Mouse (Mus musculus): ENCODE measurements at regions not wholly inside any gene's neighbourhood (a gene's known extent, or its start where the extent isn't known, plus 50 kb on each side); places are given as distances from the start of the nearest gene placed in this dataset.

DNA sequence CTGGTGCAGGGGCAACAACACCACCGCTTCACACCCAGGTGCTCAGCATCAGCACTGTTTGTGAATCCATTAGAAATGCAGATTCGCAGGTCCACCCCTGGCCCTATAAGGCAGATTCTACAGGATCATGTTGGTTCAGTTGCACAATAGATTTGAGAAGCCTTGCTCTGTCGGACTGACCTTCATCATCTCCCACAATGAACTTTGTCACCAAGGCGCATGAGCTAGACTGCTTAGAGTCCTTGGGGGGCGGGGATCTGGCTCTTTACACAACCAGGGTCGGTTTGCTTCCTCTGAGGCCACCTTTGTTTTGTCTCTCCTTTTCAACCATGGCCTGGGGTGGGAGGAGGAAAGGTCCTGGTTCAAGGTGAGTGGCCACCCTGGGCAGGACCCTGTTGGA, 209.7 kb downstream of the Igsf11 start:
- no peak for DNase-seq (ENCODE audit: low spot score)

DNA sequence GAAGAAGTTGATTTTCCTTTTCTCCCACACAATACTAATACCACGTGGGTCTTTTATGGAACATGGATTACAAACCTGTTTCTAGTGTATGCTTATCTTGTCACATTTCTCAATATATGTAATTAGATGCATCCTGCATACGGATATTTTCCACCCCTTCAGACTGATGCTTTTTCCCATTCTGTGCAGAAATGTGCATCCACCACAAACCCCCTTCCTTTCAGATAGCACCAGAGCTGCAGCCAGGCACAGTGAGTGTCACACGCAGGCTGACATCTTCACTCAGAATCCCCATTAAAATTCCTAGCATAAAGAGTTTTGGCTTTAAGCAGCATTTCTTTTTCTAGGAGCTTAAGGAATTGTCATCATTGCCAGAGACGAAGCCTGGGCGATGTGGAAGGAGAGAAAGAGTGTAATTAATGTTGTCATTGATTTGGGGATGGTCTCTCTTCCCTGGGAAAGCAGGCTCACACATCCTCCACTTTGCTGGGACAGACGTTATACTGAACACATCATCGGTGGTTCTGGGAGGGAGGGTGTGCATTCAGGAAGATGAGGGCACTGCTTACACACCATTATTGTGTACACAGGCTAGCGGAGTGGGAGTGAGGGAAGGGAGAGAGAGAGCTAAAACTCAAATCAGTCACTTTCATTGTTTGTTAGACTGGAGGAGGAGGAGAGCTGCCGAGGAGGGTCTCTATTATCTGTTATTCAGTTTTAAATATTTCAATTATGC, 211.1 kb downstream of the Igsf11 start:
- no peak for DNase-seq (ENCODE audit: low spot score)

GRCm38 (mm10) chr16:39109383-39110033, 217.0 kb downstream of the Igsf11 start:
- DNase-seq (ENCODE audit: low spot score) = peak; percentile 49

- no peak for DNase-seq (ENCODE audit: low spot score)
Measured at GRCm38 (mm10) chr16:39110089-39110488, 217.6 kb downstream of the Igsf11 start.

- no peak for DNase-seq (ENCODE audit: low spot score)
Measured at GRCm38 (mm10) chr16:39118059-39118458, 225.6 kb downstream of the Igsf11 start.

DNA sequence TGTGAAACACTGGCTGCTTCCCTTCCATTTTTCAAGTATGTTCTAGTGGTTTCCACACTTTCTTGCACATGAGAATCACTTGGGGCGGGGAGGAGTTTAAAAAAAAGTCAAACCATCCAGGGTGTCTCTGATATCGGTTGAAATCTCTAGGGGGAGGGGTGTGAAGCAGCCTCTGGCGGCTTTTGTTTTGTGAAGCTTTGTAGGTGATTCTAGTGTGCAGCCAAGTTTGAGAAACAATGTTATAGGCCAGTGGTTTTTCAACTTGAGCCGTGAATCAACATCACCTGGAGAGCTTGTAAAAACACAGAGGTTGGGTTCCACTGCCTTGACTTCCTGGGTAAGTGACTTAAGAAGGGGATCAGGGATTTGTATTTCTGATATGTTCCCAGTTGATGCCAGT, 227.3 kb downstream of the Igsf11 start:
- DNase-seq (ENCODE audit: low spot score) = no peak

GRCm38 (mm10) chr16:39123445-39123952, 231.0 kb downstream of the Igsf11 start:
- DNase-seq (ENCODE audit: low spot score) = no peak

DNA sequence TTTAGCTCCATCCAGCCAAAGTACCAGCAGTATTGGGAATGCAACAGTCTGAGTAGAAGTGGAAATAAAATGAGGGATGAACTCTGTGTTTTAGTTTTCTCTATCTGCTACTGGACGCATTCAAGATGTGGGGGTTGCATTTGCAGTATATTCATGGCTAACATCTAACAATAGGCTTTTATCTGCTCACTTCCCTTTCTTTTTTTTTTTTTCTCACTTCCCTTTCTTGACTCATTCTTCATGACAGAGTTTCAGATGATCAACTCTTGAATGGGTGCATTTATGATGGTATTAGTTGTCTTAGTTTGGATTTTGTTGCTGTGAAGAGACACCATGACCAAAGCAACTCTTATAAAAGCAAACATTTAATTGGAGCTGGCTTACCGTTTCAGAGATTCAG, 240.0 kb downstream of the Igsf11 start:
- no peak for DNase-seq (ENCODE audit: low spot score)

DNA sequence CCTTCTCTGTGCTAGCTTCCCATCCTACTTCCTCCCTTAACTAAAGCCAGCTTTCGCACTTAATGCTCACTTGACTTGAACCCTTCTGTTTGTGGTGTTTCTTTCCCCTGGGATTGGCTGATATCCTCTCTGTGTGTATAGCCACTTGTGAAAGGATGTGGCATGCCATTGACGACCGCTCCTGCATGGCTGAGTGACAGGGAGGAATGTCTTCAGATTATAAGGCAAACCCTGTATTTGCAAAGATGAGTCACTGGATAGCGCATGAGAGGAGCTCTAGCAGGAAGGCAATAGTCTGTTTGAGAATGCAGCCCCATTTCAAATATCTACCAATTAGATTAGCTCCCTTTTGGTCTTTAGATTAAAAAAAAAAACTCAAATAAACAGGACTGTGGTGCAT, 243.3 kb downstream of the Igsf11 start:
- DNase-seq (ENCODE audit: low spot score) = no peak

- no peak for DNase-seq (ENCODE audit: low spot score)
Measured at GRCm38 (mm10) chr16:39147151-39147550, 254.7 kb downstream of the Igsf11 start.

DNA sequence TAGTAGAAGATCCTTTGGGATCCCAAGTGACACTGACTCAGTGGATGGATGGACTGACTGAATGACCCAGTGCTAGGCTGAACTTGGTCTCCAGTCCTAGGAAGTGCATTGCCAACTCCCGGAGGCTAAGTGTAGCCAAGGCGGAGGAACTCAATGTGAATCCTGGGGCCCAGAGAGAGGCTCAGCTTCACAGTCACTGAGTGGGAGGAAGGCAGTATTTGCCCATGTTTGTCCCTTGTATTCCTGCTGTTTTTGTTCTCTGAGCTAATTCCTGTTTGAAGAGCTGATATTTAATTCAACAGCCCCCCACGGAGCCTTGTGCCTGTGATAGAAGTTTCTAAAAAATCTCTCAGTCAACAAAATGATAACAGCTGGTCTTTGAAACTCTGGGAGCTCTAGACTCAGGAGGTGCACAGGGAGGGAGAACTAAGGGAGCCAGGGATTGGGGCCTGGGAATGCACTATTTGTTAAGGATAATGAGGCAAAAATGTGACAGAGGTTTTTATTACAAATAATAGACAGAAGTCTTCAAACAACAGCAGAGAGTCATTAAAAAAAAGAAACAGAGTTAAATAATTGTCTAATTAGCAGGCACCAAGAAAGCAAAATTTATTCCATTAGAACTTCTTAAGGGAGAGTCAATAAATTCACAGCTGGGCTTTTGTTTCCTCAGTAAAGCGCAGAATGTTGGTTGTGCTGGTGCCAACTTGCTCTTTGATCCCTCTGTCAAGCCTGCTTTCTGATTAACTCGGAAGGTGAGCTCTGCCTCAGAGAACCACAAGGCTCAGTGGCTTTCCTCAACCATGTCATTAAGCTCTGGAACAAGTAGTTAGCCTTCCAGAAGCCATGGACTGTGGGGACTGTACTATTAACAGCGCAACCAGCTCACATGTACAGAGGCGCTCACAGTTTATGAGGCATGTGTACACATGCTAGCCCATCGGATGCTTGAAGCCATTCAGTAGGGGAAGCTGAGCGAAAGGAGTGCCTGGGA, 259.2 kb downstream of the Igsf11 start:
- DNase-seq (ENCODE audit: low spot score) = no peak

DNA sequence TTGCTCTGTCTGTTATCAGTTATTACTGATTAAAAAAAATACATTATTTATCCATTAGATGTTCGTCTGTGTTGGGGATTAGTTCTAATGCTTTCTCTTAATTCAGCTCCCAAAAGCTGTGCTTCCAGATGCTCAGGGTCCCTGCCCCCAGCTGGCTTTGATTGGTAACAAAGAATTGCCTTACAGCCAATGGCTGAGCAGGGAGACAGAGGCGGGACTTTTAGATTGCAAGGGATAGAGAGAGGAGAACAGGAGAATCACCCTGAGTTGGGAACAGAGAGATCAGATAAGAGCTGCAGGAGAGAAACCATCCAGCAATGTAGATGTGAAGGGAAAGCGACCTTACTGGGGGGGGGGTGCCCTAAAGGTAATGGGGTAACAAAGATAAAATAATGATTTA, 266.4 kb downstream of the Igsf11 start:
- DNase-seq (ENCODE audit: low spot score) = no peak

GRCm38 (mm10) chr16:39159725-39160124, 267.3 kb downstream of the Igsf11 start:
- no peak for DNase-seq (ENCODE audit: low spot score)

- no peak for DNase-seq (ENCODE audit: low spot score)
Measured at GRCm38 (mm10) chr16:39162684-39163083, 270.2 kb downstream of the Igsf11 start.

DNA sequence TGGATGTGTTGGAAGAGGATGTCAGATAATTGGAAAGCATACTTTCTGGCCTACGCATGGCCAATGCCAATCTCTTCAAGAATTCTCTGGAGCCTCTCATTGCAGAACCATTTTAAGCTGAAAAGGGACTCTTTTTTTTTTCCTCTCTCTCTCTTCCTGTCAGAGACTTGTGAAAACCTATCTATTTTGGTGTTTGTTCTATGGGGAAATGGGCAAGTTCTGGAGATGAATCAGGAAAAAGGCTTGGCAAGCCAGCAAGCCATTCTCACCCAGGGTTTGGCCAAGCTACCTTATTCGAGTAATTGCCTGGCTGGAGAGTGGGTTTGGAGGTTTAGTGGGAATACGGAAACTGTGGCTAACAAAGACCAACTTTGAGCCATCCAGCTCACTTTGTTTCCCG, 299.4 kb downstream of the Igsf11 start:
- no peak for DNase-seq (ENCODE audit: low spot score)

- DNase-seq (ENCODE audit: low spot score) = no peak
Measured at GRCm38 (mm10) chr16:39195431-39195830, 303.0 kb downstream of the Igsf11 start.

DNA sequence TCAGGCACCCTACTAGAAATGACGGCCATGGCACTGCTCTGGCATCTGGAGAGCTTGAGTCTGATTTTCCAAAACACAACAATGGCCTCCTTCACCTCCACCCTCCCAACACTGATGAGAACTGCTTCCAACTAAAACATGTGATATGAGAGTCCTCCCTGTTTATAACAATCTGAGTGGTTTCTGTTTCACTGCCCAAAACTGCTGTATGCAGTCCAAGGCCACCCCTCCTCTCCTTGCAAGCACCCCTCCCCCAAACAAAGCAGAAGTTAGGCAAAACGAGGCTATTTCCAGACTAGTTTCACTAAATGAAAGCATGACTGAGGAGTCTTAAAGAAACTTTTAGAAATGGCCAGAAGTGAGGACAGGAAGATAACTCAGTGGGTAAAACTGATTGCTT, 304.4 kb downstream of the Igsf11 start:
- DNase-seq (ENCODE audit: low spot score) = no peak

GRCm38 (mm10) chr16:39223551-39223950, 331.1 kb downstream of the Igsf11 start:
- DNase-seq (ENCODE audit: low spot score) = no peak

DNA sequence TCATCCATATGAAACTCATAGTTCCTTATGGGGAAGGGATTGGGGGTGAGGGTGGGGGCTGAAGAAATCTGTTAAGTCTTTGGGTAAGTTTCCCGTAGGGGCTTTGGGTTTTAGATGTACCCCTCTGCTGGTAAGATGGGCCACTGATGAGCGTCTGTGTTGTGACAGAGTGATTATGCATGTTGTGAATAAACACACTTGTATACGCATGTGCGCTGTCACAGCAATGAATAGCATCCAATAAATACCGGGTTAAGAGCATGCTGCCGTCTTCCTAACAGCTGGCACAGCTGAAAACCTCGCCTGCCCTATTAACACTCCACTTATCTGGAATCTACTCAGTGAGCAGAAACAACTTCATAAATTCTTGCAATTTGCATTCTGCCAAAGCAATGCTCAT, 337.0 kb downstream of the Igsf11 start:
- DNase-seq (ENCODE audit: low spot score) = no peak

- DNase-seq (ENCODE audit: low spot score) = no peak
Measured at GRCm38 (mm10) chr16:39230439-39230838, 338.0 kb downstream of the Igsf11 start.

GRCm38 (mm10) chr16:39234290-39234689, 341.8 kb downstream of the Igsf11 start:
- no peak for DNase-seq (ENCODE audit: low spot score)

DNA sequence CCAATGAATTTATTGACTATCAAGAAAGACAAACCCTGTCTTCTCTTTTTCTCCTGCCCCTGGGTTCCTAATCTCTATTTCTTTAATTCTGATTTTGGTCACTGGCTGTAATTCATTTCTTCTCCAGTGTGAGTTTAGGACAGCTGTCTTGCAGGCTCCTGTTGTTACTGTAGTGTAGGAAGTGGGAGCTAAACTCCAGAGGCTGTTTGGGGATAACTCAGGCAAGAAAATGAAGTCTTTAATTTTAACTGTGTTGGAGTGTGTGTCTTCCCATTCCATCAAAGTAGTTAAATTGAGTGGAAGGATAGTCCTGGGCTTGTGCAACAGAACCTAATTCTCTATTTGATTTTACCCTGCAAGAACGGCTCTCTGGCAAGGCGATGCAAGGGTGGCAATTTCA, 381.0 kb downstream of the Igsf11 start:
- no peak for DNase-seq (ENCODE audit: low spot score)
